Mouse (Mus musculus) forebrain, embryonic 14.5 days (tissue): ENCODE data around the gene Ap2b1. TPM values are rescaled to one million over a fixed set of nuclear protein-coding genes. Genes with fewer than 3 reads are reported as not detected.
"Not testable (repeated sequence)": the region's sequence is repeated elsewhere in the genome, so short reads cannot be mapped to it uniquely, and the experiment has no call there.

Source experiments
- ATAC-seq: fragments of 200-750 bp; cut with Nextera tagmentation; 2 replicates; pipeline ENCODE4 v1.8.0; 2017; ENCODE audit warnings: mild to moderate bottlenecking, moderate library complexity
- DNase-seq: peaks from one replicate; pipeline ENCODE4 v3.0.0-alpha.2; 2015; ENCODE audit warnings: low spot score
- H3K27ac ChIP-seq: fragments of 300-500 bp; sonication (generic); 2 replicates; pipeline ENCODE4 v1.5.1; 2014; ENCODE audit warnings: low read depth, mild to moderate bottlenecking, control low read depth, low read length, moderate library complexity
- H3K27me3 ChIP-seq: fragments of 300-500 bp; sonication (generic); replicated peaks from 2 replicates; pipeline ENCODE4 v1.6.1; 2014; ENCODE audit warnings: low read length, control low read depth, mixed read lengths; ENCODE audit not compliant: control insufficient read depth, insufficient read depth
- H3K36me3 ChIP-seq: fragments of 300-500 bp; sonication (generic); 2 replicates; pipeline ENCODE4 v1.6.1; 2014; ENCODE audit warnings: low read length, control low read depth; ENCODE audit not compliant: control insufficient read depth, insufficient read depth
- H3K4me1 ChIP-seq: fragments of 300-500 bp; sonication (generic); 2 replicates; pipeline ENCODE4 v1.6.1; 2014; ENCODE audit warnings: antibody characterized with exemption, low read length, control low read depth; ENCODE audit not compliant: control insufficient read depth, insufficient read depth
- H3K4me2 ChIP-seq: fragments of 300-500 bp; sonication (generic); 2 replicates; pipeline ENCODE4 v1.6.1; 2014; ENCODE audit warnings: mild to moderate bottlenecking, control low read depth, low read length
- H3K4me3 ChIP-seq: fragments of 300-500 bp; sonication (generic); 2 replicates; pipeline ENCODE4 v1.5.1; 2014; ENCODE audit warnings: low read depth, low read length, control low read depth
- H3K9ac ChIP-seq: fragments of 300-500 bp; sonication (generic); 2 replicates; pipeline ENCODE4 v1.6.1; 2014; ENCODE audit warnings: mild to moderate bottlenecking, low read length, control low read depth, moderate library complexity
- H3K9me3 ChIP-seq: fragments of 300-500 bp; sonication (generic); replicated peaks from 2 replicates; pipeline ENCODE4 v1.6.1; 2016; ENCODE audit warnings: low read length, control low read depth, mixed read lengths; ENCODE audit not compliant: control insufficient read depth
- WGBS: fragments of 180-500 bp; shearing (Covaris S2); extraction: QIAGEN DNeasy Blood & Tissue Kit; methylation state at CpG from one replicate; pipeline ENCODE4 v1.1.7; 2014; 5-methylcytosine and 5-hydroxymethylcytosine counted together
- polyA plus RNA-seq: library from polyadenylated mRNA; unstranded; fragments of >200 nt; fragmentation: Nextera tagmentation; extraction: Ambion mirVana; gene quantifications from 2 replicates; pipeline ENCODE4 v1.2.1, GENCODE M21; 2014

Ap2b1 gene
- polyA plus RNA-seq, result 107 and 139 TPM in 2 replicates

- Histone ChIP-seq H3K27ac (peak within 1 kb of the TSS; percentile 89), H3K4me1 (peaks cover 14% of the 10 kb centered on the region), H3K4me2 (peak within 1 kb of the TSS; percentile 90), H3K36me3 (peaks cover 16% of the 10 kb centered on the region), H3K27me3 (no peaks in the 10 kb centered on the region), H3K4me3 (peak within 1 kb of the TSS; percentile 69), H3K9ac (peak within 1 kb of the TSS; percentile 81), H3K9me3 (no peaks in the 10 kb centered on the region)
- DNase-seq, result peak; percentile 98
- ATAC-seq, result peak; percentile 94
- 3% methylated on average over 56 of the region's 56 CpGs for WGBS
These were observed at the start of gene Ap2b1 for GRCm38 (mm10) chr11:83298225-83299195. Ap2b1 (plus strand) TSS chr11:83299024.

DNA sequence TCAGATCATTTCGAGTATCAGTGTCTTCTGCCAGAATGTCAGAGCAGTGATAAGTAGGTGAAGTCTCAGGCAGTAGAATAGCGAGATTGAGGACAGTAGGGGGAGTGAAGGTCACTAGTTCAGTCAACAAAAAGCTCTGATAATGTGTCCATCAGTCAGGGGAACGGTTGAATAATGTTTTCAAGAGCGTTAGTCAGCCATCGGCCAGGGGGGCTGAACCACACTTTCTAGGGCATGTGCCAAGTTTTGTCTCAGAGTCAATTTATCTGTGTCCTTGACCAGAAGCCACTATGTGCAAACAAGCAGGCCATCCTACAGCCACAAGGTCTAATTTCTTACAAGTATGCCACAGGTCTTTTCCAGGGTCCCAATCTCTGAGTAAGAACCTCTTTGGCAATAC, 41.6 kb upstream of the Ap2b1 start:
- 68% methylated on average over 5 of the region's 5 CpGs for WGBS

GRCm38 (mm10) chr11:83262673-83263072, 36.2 kb upstream of the Ap2b1 start:
- DNase-seq (no peak), ATAC-seq (no peak)
- Histone ChIP-seq H3K4me1 (no peaks in the 10 kb centered on the region), H3K4me2 (no peak overlapping the region), H3K27me3 (no peaks in the 10 kb centered on the region), H3K9me3 (no peaks in the 10 kb centered on the region), H3K27ac (no peak overlapping the region), H3K9ac (no peak overlapping the region), H3K36me3 (no peaks in the 10 kb centered on the region), H3K4me3 (no peak overlapping the region)
- WGBS, result 94% methylated on average over 1 of the region's 1 CpGs

More for the DNA sequence above, 41.6 kb upstream of the Ap2b1 start:
- not testable (repeated sequence) for ATAC-seq, H3K36me3 ChIP-seq, H3K4me1 ChIP-seq, DNase-seq, H3K9ac ChIP-seq, H3K27ac ChIP-seq, H3K9me3 ChIP-seq, H3K4me3 ChIP-seq, H3K4me2 ChIP-seq, H3K27me3 ChIP-seq

DNA sequence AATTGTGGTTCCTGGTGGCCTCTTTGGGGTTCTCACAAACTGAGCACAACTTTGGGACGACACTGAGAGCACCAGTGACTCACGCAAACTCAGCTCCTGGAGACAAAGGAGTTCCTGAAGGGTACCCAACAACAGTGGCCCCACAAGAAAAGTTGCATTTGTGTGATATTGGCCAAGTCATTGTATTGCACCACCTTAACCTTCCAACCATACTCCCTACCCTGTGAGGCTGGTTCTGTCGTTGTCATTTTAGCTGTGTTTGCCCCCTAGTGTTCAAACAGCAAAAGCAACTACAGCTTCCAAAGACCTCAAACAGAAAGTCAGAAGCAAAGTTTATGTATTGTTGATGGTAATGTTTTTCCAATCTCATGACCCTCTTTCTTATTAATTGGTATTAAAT, 35.7 kb upstream of the Ap2b1 start:
- H3K4me2 ChIP-seq, result no peak overlapping the region
- no peaks in the 10 kb centered on the region for H3K36me3 ChIP-seq
- ATAC-seq, result no peak
- H3K4me3 ChIP-seq, result no peak overlapping the region
- no peak overlapping the region for H3K27ac ChIP-seq
- H3K27me3 ChIP-seq, result no peaks in the 10 kb centered on the region
- WGBS, result 63% methylated on average over 3 of the region's 3 CpGs
- H3K4me1 ChIP-seq, result no peaks in the 10 kb centered on the region
- no peaks in the 10 kb centered on the region for H3K9me3 ChIP-seq
- H3K9ac ChIP-seq, result no peak overlapping the region
- peak; percentile 33 for DNase-seq

DNA sequence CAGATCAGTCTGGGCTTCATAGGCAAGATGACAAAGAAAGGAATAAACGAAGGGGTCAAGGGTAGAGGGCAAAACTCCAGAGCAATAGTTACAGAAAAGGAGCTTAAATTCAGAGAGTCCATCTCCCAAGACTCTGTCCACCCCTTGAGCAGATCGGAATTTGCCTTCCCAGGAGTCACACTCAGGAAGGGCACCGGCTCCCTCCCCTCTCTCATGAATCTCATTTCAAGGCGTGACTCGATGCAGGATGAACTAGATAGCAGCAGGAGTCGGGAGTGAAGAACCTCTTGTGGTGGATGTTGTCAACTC, 28.0 kb upstream of the Ap2b1 start:
- DNase-seq (no peak), ATAC-seq (peak; percentile 57; the same call in 1 of the 2 replicates)
- Histone ChIP-seq H3K4me2 (peak overlapping the region; percentile 63), H3K27me3 (no peaks in the 10 kb centered on the region), H3K4me1 (no peaks in the 10 kb centered on the region), H3K9ac (peak overlapping the region; percentile 73), H3K9me3 (no peaks in the 10 kb centered on the region), H3K4me3 (peak overlapping the region; percentile 45), H3K36me3 (no peaks in the 10 kb centered on the region), H3K27ac (0 out of 2 replicates have a peak overlapping the region, but pooled peaks have one; percentile 44)
- WGBS, result under 1% methylated on average over 6 of the region's 6 CpGs

GRCm38 (mm10) chr11:83271151-83271950, 27.5 kb upstream of the Ap2b1 start:
- Histone ChIP-seq H3K4me2 (peak overlapping the region; percentile 63), H3K4me3 (peak overlapping the region; percentile 45), H3K27me3 (no peaks in the 10 kb centered on the region), H3K27ac (peak overlapping the region; percentile 44; the same call in 1 of the 2 replicates), H3K4me1 (no peaks in the 10 kb centered on the region), H3K36me3 (no peaks in the 10 kb centered on the region), H3K9me3 (no peaks in the 10 kb centered on the region), H3K9ac (peak overlapping the region; percentile 73)
- peak; percentile 90 for ATAC-seq
- DNase-seq, result peak; percentile 91
- under 1% methylated on average over 26 of the region's 26 CpGs for WGBS

DNA sequence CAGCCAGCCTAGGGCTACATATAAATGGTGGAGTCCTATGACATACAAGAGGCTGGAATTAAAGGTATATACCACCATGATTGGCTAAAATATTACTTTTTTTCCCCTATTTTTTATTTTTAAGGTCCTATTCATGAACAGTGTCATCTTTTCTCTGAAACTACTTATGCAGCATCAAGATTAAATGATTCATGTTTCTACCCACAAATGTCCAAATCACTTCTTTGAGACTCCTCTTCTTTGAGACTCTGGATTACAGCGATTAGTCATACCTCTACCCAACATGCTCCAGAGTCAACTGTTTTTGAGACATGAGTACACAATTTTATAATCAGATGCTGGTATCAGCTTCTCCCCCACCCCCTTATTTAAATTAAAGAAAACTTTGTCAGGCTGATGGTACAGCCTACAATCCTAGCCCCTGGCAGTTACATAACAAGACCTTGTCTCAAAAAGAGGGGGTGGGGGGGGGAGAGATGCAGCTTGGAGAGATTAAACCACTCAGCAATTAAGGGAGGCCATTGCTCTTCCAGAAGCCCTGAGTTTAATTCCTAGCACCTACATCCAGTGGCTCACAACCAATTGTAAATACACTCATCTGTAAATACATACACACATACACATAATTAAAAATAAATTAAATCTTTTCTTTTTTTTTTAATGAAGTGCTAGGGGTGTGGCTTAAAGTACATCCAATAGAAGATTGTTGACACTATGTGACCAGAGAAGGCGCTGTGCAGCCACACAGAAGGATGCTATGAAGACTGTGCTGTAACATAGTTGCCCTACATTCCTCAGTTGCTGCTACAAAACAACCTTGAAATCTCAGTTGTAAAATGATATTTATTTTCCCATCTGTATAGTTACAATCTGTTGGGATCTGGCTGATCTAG, 26.6 kb upstream of the Ap2b1 start:
- no peak overlapping the region for H3K9ac ChIP-seq
- DNase-seq (peak; percentile 38), ATAC-seq (peak; percentile 3; the same call in 1 of the 2 replicates)
- peak overlapping the region; percentile 63 for H3K4me2 ChIP-seq
- peak overlapping the region; percentile 10; the same call in 1 of the 2 replicates for H3K27ac ChIP-seq
- no peaks in the 10 kb centered on the region for H3K4me1 ChIP-seq
- 26% methylated on average over 2 of the region's 2 CpGs for WGBS
- H3K9me3 ChIP-seq, result no peaks in the 10 kb centered on the region
- no peak overlapping the region for H3K4me3 ChIP-seq
- no peaks in the 10 kb centered on the region for H3K36me3 ChIP-seq
- H3K27me3 ChIP-seq, result no peaks in the 10 kb centered on the region

DNA sequence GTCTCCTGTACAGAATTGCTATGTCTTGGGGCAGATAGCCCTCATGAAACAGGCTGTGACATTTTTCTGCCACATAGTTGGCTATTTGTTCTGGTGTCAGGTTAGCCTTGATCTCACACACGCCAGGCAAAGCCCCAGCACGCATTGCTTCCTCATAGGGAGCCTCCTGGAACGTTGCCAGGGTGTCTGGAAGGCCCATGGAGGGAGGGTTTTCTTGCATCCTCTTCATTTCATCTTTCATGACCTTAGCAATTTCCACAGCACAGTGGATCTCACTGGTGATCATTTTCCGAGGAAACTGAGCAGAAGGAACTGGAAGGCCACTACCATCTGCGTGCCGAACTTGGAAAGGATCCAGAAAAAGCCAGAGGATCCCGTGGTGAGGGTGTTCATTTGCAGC, 22.6 kb upstream of the Ap2b1 start:
- H3K4me2 ChIP-seq, result no peak overlapping the region
- H3K9ac ChIP-seq, result no peak overlapping the region
- no peak for DNase-seq
- no peaks in the 10 kb centered on the region for H3K9me3 ChIP-seq
- H3K4me1 ChIP-seq, result no peaks in the 10 kb centered on the region
- 71% methylated on average over 7 of the region's 7 CpGs for WGBS
- H3K27ac ChIP-seq, result no peak overlapping the region
- no peak overlapping the region for H3K4me3 ChIP-seq
- no peak for ATAC-seq
- no peaks in the 10 kb centered on the region for H3K27me3 ChIP-seq
- no peaks in the 10 kb centered on the region for H3K36me3 ChIP-seq
